Mouse (Mus musculus) stomach, postnatal 0 days (tissue): ENCODE measurements around the gene Dclk3.

Experiments
- CTCF ChIP-seq: IDR thresholded peaks from 2 replicates; pipeline ENCODE4 v1.5.1; 2016; ENCODE audit warnings: antibody characterized with exemption, low read depth, mild to moderate bottlenecking, moderate library complexity
- EP300 ChIP-seq: optimal IDR thresholded peaks from 2 replicates; pipeline ENCODE3; 2016; ENCODE audit warnings: antibody characterized with exemption

GRCm38 (mm10) chr9:111491280-111491679 is 52.4 kb downstream of the Dclk3 start:
- TF ChIP-seq CTCF (no peak), EP300 (no peak)
